Mouse (Mus musculus) adrenal gland, postnatal 25 days (tissue): Measurements from ENCODE around the gene Pdia5. TPM values are rescaled to one million over a fixed set of nuclear protein-coding genes. Genes with fewer than 3 reads are reported as not detected.

Source experiments
- DNase-seq: peaks from one replicate; pipeline ENCODE4 v3.0.0; 2021; ENCODE audit warnings: mixed read lengths
- microRNA-seq, 2 experiments: library from miRNA; unstranded; fragments of <30 nt; microRNA quantifications; one replicate each; pipeline ENCODE4 v1.2.0; 2021
- total RNA-seq: library from RNA; stranded (reverse); gene quantifications from 2 replicates; pipeline ENCODE4 v1.2.3, GENCODE M21; 2021

The Pdia5 gene
- total RNA-seq, 1 experiment from 2014 or later = 21.7 TPM

DNA sequence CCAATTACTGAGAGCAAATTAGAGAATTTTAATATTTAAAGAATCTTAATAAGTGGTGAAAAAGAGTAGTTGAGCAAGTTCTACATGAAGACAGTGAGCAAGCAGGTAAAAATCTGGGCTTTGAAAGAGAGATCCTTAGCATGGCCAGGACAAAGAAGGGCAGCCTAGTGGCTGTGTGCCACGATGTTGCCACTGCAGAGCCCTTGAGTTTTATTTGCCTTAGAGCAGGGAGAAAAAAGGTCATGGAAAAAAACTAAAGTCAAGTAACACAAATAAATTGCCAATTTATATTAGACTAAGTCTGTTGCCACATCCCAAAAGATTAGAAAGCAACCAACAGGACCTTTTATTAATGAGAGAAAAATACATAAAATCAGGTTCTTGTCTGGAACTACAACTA, 133.2 kb downstream of the Pdia5 start:
- peak; percentile 8 for DNase-seq

Small RNA genes lying within 50 kb of the gene (microRNA-seq; reads per million reads assigned to microRNA genes)
- gene Gm25548 = 0 reads per million in 2 experiments

Other genes with a start within 250 kb of the Pdia5 start
- 25.2 and 32.5 TPM in 2 replicates for gene Sec22a, start 127.0 kb downstream of the Pdia5 start, total RNA-seq
- 5.4 and 6.4 TPM in 2 replicates for gene Sema5b, start 50.3 kb upstream of the Pdia5 start, total RNA-seq